ENCODE assay signal across 28 mouse cellular contexts in genomic region chr11:109675208-109675607, GRCm38 (mm10). TPM values are rescaled to one million over a fixed set of nuclear protein-coding genes. Genes with fewer than 3 reads are reported as not detected.
"Had no signal": no experiment of that assay in that cellular context is flagged by ENCODE, and none has a peak within 500 bp of the region (broad histone marks: within the 10 kb centered on the region; RNA-seq: fewer than 3 reads in every experiment).

No protein-coding gene starts in this region.

- ATAC-seq: forebrain, embryonic 13.5 days; forebrain, embryonic 14.5 days; forebrain, embryonic 15.5 days; forebrain, embryonic 16.5 days; forebrain, postnatal 0 days had no signal

- H3K27me3 ChIP-seq: embryonic facial prominence, embryonic 12.5 days; embryonic facial prominence, embryonic 13.5 days; embryonic facial prominence, embryonic 15.5 days; forebrain, embryonic 13.5 days; forebrain, embryonic 15.5 days had no signal

- H3K4me1 ChIP-seq: embryonic facial prominence, embryonic 10.5 days; forebrain, embryonic 12.5 days; forebrain, embryonic 13.5 days; forebrain, embryonic 15.5 days had no signal

- H3K27ac ChIP-seq: embryonic facial prominence, embryonic 10.5 days; embryonic facial prominence, embryonic 12.5 days; embryonic facial prominence, embryonic 13.5 days; embryonic facial prominence, embryonic 15.5 days; forebrain, embryonic 10.5 days; forebrain, embryonic 12.5 days; forebrain, embryonic 13.5 days; forebrain, embryonic 15.5 days; gastrocnemius, adult 2 months; heart, adult 2 months had no signal

- DNase-seq: cerebellum, adult 2 months; cerebellum, adult 8-10 months; cerebellum, adult 9-10 months; cerebellum, adult 9-11 months; cerebellum, postnatal 10 days; cerebellum, postnatal 14 days; cerebellum, postnatal 25 days; cerebellum, postnatal 36 days; embryo, embryonic 11 days; forebrain, postnatal 0 days; gastrocnemius, adult 2 months; gastrocnemius, postnatal 10 days; gastrocnemius, postnatal 14 days; gastrocnemius, postnatal 25 days; gastrocnemius, postnatal 36 days; heart, adult 18-20 months; heart, adult 2 months had no signal

- H3K4me2 ChIP-seq: embryonic facial prominence, embryonic 12.5 days; embryonic facial prominence, embryonic 13.5 days; embryonic facial prominence, embryonic 15.5 days; forebrain, embryonic 12.5 days; forebrain, embryonic 13.5 days; forebrain, embryonic 15.5 days had no signal

- H3K9ac ChIP-seq: embryonic facial prominence, embryonic 12.5 days; embryonic facial prominence, embryonic 13.5 days; embryonic facial prominence, embryonic 15.5 days; forebrain, embryonic 12.5 days; forebrain, embryonic 13.5 days; forebrain, embryonic 15.5 days; forebrain, postnatal 0 days had no signal

- H3K36me3 ChIP-seq: embryonic facial prominence, embryonic 12.5 days; embryonic facial prominence, embryonic 15.5 days had no signal

- H3K9me3 ChIP-seq: embryonic facial prominence, embryonic 10.5 days; embryonic facial prominence, embryonic 12.5 days; embryonic facial prominence, embryonic 13.5 days; embryonic facial prominence, embryonic 15.5 days; forebrain, embryonic 10.5 days; forebrain, embryonic 12.5 days; forebrain, embryonic 13.5 days; forebrain, embryonic 15.5 days had no signal

- H3K4me3 ChIP-seq: embryonic facial prominence, embryonic 10.5 days; embryonic facial prominence, embryonic 12.5 days; embryonic facial prominence, embryonic 13.5 days; embryonic facial prominence, embryonic 15.5 days; erythroblast, embryonic 14.5 days; forebrain, embryonic 10.5 days; forebrain, embryonic 12.5 days; forebrain, embryonic 13.5 days; forebrain, embryonic 15.5 days; gastrocnemius, adult 2 months; heart, adult 2 months had no signal

RNA-seq across cellular contexts. Expression of gene Fam20a, which starts 46.9 kb away (rescaled TPM):
- polyA plus RNA-seq: erythroblast, embryonic 14.5 days had no signal
